Mouse (Mus musculus) embryonic facial prominence, embryonic 12.5 days (tissue): Measurements from ENCODE around the gene Baiap2l2. TPM values are rescaled to one million over a fixed set of nuclear protein-coding genes. Genes with fewer than 3 reads are reported as not detected.
A peak's percentile ranks its signal among the peaks of the same experiment; 100 is the strongest.

Experiments used
- ATAC-seq: fragments of 200-750 bp; cut with Nextera tagmentation; 2 replicates; pipeline ENCODE4 v1.8.0; 2017; ENCODE audit not compliant: insufficient number of reproducible peaks, insufficient read depth, low FRiP score, low TSS enrichment
- H3K27ac ChIP-seq: fragments of 300-500 bp; sonication (generic); 2 replicates; pipeline ENCODE4 v1.5.1; 2016; ENCODE audit warnings: mild to moderate bottlenecking
- H3K27me3 ChIP-seq: fragments of 300-500 bp; sonication (generic); 2 replicates; pipeline ENCODE4 v1.6.1; 2016; ENCODE audit warnings: mild to moderate bottlenecking, moderate library complexity
- H3K36me3 ChIP-seq: fragments of 300-500 bp; sonication (generic); 2 replicates; pipeline ENCODE4 v1.6.1; 2016; ENCODE audit warnings: mild to moderate bottlenecking
- H3K4me1 ChIP-seq: fragments of 300-500 bp; sonication (generic); 2 replicates; pipeline ENCODE4 v1.6.1; 2016
- H3K4me2 ChIP-seq: fragments of 300-500 bp; sonication (generic); replicated peaks from 2 replicates; pipeline ENCODE4 v1.6.1; 2016; ENCODE audit warnings: mild to moderate bottlenecking, moderate library complexity
- H3K4me3 ChIP-seq: fragments of 300-500 bp; sonication (generic); 2 replicates; pipeline ENCODE4 v1.5.1; 2016; ENCODE audit warnings: mild to moderate bottlenecking
- H3K9ac ChIP-seq: fragments of 300-500 bp; sonication (generic); 2 replicates; pipeline ENCODE4 v1.6.1; 2016; ENCODE audit warnings: mild to moderate bottlenecking, moderate library complexity
- H3K9me3 ChIP-seq: fragments of 300-500 bp; sonication (generic); 2 replicates; pipeline ENCODE4 v1.6.1; 2016; ENCODE audit warnings: mild to moderate bottlenecking, moderate library complexity
- WGBS: fragments of 180-500 bp; shearing (Covaris S2); methylation state at CpG from one replicate; pipeline ENCODE4 v1.1.7; 2016; 5-methylcytosine and 5-hydroxymethylcytosine counted together
- polyA plus RNA-seq: library from polyadenylated mRNA; unstranded; fragments of >200 nt; fragmentation: Nextera tagmentation; extraction: Ambion mirVana; gene quantifications from 2 replicates; pipeline ENCODE4 v1.2.1, GENCODE M21; 2016

Baiap2l2 gene
- polyA plus RNA-seq: 10.1 and 10.7 TPM in 2 replicates

- 55% methylated on average over 10 of the region's 10 CpGs for WGBS
- 0 out of 2 replicates have a peak, but pooled peaks cover 4% of the 10 kb centered on the region for H3K36me3 ChIP-seq
- no peak within 1 kb of the TSS for H3K27ac ChIP-seq
- no peak within 1 kb of the TSS for H3K4me3 ChIP-seq
- H3K4me2 ChIP-seq: no peak within 1 kb of the TSS
- peaks cover 3% of the 10 kb centered on the region; the same call in 1 of the 2 replicates for H3K4me1 ChIP-seq
- H3K9me3 ChIP-seq: no peaks in the 10 kb centered on the region
- no peaks in the 10 kb centered on the region for H3K27me3 ChIP-seq
- H3K9ac ChIP-seq: no peak within 1 kb of the TSS
- ATAC-seq: no peak
Measured at GRCm38 (mm10) chr15:79285399-79285798, at the start of gene Baiap2l2. Baiap2l2 (minus strand) TSS chr15:79285537.

GRCm38 (mm10) chr15:79333409-79333808 lies 48.1 kb upstream of the Baiap2l2 start:
- H3K27ac ChIP-seq: no peak overlapping the region
- WGBS: 64% methylated on average over 4 of the region's 4 CpGs
- no peak for ATAC-seq
- H3K4me3 ChIP-seq: no peak overlapping the region
- no peaks in the 10 kb centered on the region for H3K36me3 ChIP-seq
- H3K4me1 ChIP-seq: no peaks in the 10 kb centered on the region; the same call in 1 of the 2 replicates
- H3K27me3 ChIP-seq: no peaks in the 10 kb centered on the region
- no peak overlapping the region for H3K4me2 ChIP-seq
- H3K9ac ChIP-seq: no peak overlapping the region
- no peaks in the 10 kb centered on the region for H3K9me3 ChIP-seq

GRCm38 (mm10) chr15:79330521-79330920 lies 45.2 kb upstream of the Baiap2l2 start:
- Histone ChIP-seq H3K9me3 (no peaks in the 10 kb centered on the region), H3K4me2 (no peak overlapping the region), H3K27ac (no peak overlapping the region), H3K27me3 (no peaks in the 10 kb centered on the region), H3K4me3 (no peak overlapping the region), H3K9ac (no peak overlapping the region), H3K36me3 (no peaks in the 10 kb centered on the region), H3K4me1 (peaks cover 18% of the 10 kb centered on the region; the same call in 1 of the 2 replicates)
- no peak for ATAC-seq
- WGBS: 58% methylated on average over 4 of the region's 4 CpGs

- H3K9ac ChIP-seq: no peak overlapping the region
- H3K4me2 ChIP-seq: no peak overlapping the region
- no peaks in the 10 kb centered on the region for H3K9me3 ChIP-seq
- no peak for ATAC-seq
- no peaks in the 10 kb centered on the region for H3K36me3 ChIP-seq
- no peak overlapping the region for H3K4me3 ChIP-seq
- peaks cover 22% of the 10 kb centered on the region for H3K4me1 ChIP-seq
- no peaks in the 10 kb centered on the region for H3K27me3 ChIP-seq
- 84% methylated on average over 6 of the region's 6 CpGs for WGBS
- H3K27ac ChIP-seq: no peak overlapping the region
Measured at GRCm38 (mm10) chr15:79329979-79330363, 44.6 kb upstream of the Baiap2l2 start.

- Histone ChIP-seq H3K36me3 (no peaks in the 10 kb centered on the region), H3K27ac (no peak overlapping the region), H3K9me3 (no peaks in the 10 kb centered on the region), H3K4me2 (no peak overlapping the region), H3K4me1 (peaks cover 24% of the 10 kb centered on the region), H3K4me3 (no peak overlapping the region), H3K27me3 (no peaks in the 10 kb centered on the region), H3K9ac (no peak overlapping the region)
- ATAC-seq: no peak
- 98% methylated on average over 6 of the region's 6 CpGs for WGBS
Measured at GRCm38 (mm10) chr15:79329346-79329978, 44.1 kb upstream of the Baiap2l2 start.

GRCm38 (mm10) chr15:79328939-79329275 lies 43.6 kb upstream of the Baiap2l2 start:
- H3K9me3 ChIP-seq: no peaks in the 10 kb centered on the region
- peaks cover 27% of the 10 kb centered on the region for H3K4me1 ChIP-seq
- no peak overlapping the region for H3K27ac ChIP-seq
- no peaks in the 10 kb centered on the region for H3K27me3 ChIP-seq
- H3K4me3 ChIP-seq: no peak overlapping the region
- H3K36me3 ChIP-seq: no peaks in the 10 kb centered on the region
- no peak overlapping the region for H3K4me2 ChIP-seq
- 93% methylated on average over 4 of the region's 4 CpGs for WGBS
- no peak for ATAC-seq
- no peak overlapping the region for H3K9ac ChIP-seq

GRCm38 (mm10) chr15:79328058-79328938 lies 43.0 kb upstream of the Baiap2l2 start, which contains the start of gene Pla2g6:
Pla2g6 (minus strand) TSS chr15:79328390.
- Histone ChIP-seq H3K27me3 (no peaks in the 10 kb centered on the region), H3K27ac (peak within 1 kb of the TSS; percentile 82), H3K9me3 (no peaks in the 10 kb centered on the region), H3K9ac (peak within 1 kb of the TSS; percentile 53), H3K4me1 (peaks cover 33% of the 10 kb centered on the region), H3K4me2 (peak within 1 kb of the TSS; percentile 77), H3K36me3 (no peaks in the 10 kb centered on the region), H3K4me3 (peak within 1 kb of the TSS; percentile 53)
- peak; percentile 97 for ATAC-seq
- WGBS: 4% methylated on average over 46 of the region's 46 CpGs

- Histone ChIP-seq H3K36me3 (no peaks in the 10 kb centered on the region), H3K4me3 (peak overlapping the region; percentile 53), H3K27me3 (no peaks in the 10 kb centered on the region), H3K9me3 (no peaks in the 10 kb centered on the region), H3K27ac (peak overlapping the region; percentile 82), H3K9ac (peak overlapping the region; percentile 53), H3K4me2 (peak overlapping the region; percentile 77), H3K4me1 (peaks cover 38% of the 10 kb centered on the region)
- no peak for ATAC-seq
- WGBS: 14% methylated on average over 20 of the region's 20 CpGs
Measured at GRCm38 (mm10) chr15:79326971-79327961, 41.9 kb upstream of the Baiap2l2 start.

- Histone ChIP-seq H3K9ac (no peak overlapping the region), H3K27ac (no peak overlapping the region), H3K27me3 (no peaks in the 10 kb centered on the region), H3K4me2 (no peak overlapping the region), H3K36me3 (no peaks in the 10 kb centered on the region), H3K4me3 (no peak overlapping the region), H3K9me3 (no peaks in the 10 kb centered on the region), H3K4me1 (peaks cover 38% of the 10 kb centered on the region)
- WGBS: 50% methylated on average over 4 of the region's 4 CpGs
- no peak for ATAC-seq
Measured at GRCm38 (mm10) chr15:79326264-79326663, 40.9 kb upstream of the Baiap2l2 start.

GRCm38 (mm10) chr15:79325742-79326141 lies 40.4 kb upstream of the Baiap2l2 start:
- no peaks in the 10 kb centered on the region for H3K27me3 ChIP-seq
- H3K4me2 ChIP-seq: no peak overlapping the region
- H3K36me3 ChIP-seq: no peaks in the 10 kb centered on the region
- no peak for ATAC-seq
- H3K4me1 ChIP-seq: peaks cover 38% of the 10 kb centered on the region
- WGBS: 63% methylated on average over 3 of the region's 3 CpGs
- no peak overlapping the region for H3K9ac ChIP-seq
- H3K4me3 ChIP-seq: no peak overlapping the region
- H3K27ac ChIP-seq: no peak overlapping the region
- no peaks in the 10 kb centered on the region for H3K9me3 ChIP-seq

GRCm38 (mm10) chr15:79324373-79324772 lies 39.0 kb upstream of the Baiap2l2 start:
- H3K4me1 ChIP-seq: peaks cover 38% of the 10 kb centered on the region
- no peak overlapping the region for H3K27ac ChIP-seq
- no peak overlapping the region for H3K4me3 ChIP-seq
- no peaks in the 10 kb centered on the region for H3K27me3 ChIP-seq
- no peak overlapping the region for H3K9ac ChIP-seq
- H3K4me2 ChIP-seq: no peak overlapping the region
- no peaks in the 10 kb centered on the region for H3K9me3 ChIP-seq
- ATAC-seq: no peak
- no peaks in the 10 kb centered on the region for H3K36me3 ChIP-seq
- WGBS: 92% methylated on average over 3 of the region's 3 CpGs
